Mouse (Mus musculus): Measurements from ENCODE around the gene H2-DMb2. TPM values are rescaled to one million over a fixed set of nuclear protein-coding genes. Genes with fewer than 3 reads are reported as not detected.

The H2-DMb2 gene
- polyA plus RNA-seq, 2 experiments, result 0.13 to 0.58 TPM

GRCm38 (mm10) chr17:34128944-34129791 is 13.9 kb upstream of the H2-DMb2 start:
- ATAC-seq (ENCODE audit: insufficient read depth), result no peak
- Histone ChIP-seq H3K4me3 (ENCODE audit: insufficient read depth in 1 of 2, low read depth in 2 of 2, low read length in 2 of 2) (no peak overlapping the region), H3K36me3 (replicated peaks; ENCODE audit: control insufficient read depth, insufficient read depth, low read depth) (no peaks in the 10 kb centered on the region), H3K4me2 (ENCODE audit: low read depth) (no peak overlapping the region; the same call in 1 of the 2 replicates), H3K27me3 (ENCODE audit: control insufficient read depth, insufficient read depth, low read length) (peaks cover 7% of the 10 kb centered on the region), H3K27ac (no peak overlapping the region), H3K4me1 (replicated peaks; ENCODE audit: control insufficient read depth in 2 of 2, insufficient read depth in 2 of 2, low read length in 1 of 2) (peaks cover 11 to 14% of the 10 kb centered on the region in 2 experiments), H3K9me3 (ENCODE audit: control insufficient read depth, low read length) (no peaks in the 10 kb centered on the region), H3K9ac (replicated peaks) (no peak overlapping the region)
- peak; percentile 43 for TF ChIP-seq CTCF (IDR thresholded peaks at IDR 0.05; ENCODE audit: low read depth)
- TF ChIP-seq EP300 (IDR thresholded peaks at IDR 0.05; ENCODE audit: low read depth), result no peak
- WGBS (ENCODE audit: insufficient replicate concordance), result 16% methylated on average over 18 of the region's 18 CpGs
- no peak for DNase-seq (ENCODE audit: low read depth in 3 of 3, low spot score in 3 of 3)

DNA sequence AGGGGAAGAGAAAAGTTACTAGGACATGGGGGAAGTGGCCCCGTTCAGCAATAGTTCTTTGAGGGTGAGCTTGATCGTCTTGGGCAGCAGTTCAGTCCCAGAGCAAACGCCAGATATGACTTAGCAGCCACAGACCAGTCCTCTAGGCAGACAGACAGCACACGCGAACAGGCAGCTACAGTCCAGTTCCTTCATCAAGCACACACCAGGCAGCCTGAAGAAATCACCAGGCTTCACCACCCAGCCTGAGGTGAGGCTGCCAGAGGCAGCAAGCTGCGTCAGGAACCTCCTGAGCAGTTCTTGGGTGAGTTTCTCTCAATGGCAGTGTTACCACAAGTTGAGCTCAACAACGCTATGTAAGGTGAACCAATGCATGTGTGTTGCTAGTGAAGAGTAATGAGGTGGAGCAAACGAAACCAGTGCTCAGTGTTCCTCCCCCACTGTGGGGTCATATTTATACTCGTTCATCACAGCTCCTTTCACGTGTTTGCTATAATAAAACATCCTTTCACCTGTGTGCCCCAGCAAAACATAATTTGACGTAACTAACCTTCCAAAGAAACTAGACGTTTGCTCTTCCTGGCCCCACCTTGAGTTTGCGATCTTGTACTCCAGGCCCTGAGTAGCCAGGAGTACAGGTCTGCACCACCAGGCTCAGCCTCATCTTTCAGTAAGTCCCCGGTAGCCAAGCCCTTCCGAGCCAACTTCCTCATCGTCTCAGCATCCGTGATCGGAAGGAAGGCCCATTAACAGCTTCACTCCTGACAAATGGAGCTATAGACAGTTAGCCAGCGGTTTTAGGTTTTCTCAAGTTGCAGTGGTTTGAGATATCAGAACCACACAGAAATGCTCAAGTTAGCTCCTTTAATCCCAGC is 12.8 kb upstream of the H2-DMb2 start:
- TF ChIP-seq EP300 (IDR thresholded peaks at IDR 0.05; ENCODE audit: low read depth) (no peak), CTCF (IDR thresholded peaks at IDR 0.05; ENCODE audit: low read depth) (no peak)
- ATAC-seq (ENCODE audit: insufficient read depth), result no peak
- 56% methylated on average over 19 of the region's 19 CpGs for WGBS (ENCODE audit: insufficient replicate concordance)

DNA sequence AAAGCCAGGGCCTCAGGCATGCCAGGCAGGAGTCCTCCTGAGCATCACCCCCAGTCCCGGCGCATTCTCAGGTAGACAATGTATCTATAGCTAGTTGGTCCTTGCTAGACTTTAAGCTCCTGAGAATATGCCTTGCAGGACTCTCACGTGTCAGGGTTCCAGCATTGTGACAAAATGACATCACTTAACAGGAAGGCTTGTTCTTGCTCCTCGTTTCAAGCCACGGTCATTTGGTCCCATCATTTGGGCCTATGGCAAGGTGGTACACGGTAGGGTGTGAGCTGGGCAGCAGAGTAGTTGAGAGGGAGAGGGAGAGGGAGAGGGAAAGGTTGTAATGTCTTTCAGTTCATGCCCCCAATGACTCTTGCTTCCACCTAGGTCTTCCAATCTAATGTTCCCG is 11.2 kb upstream of the H2-DMb2 start:
- Histone ChIP-seq H3K4me3 (ENCODE audit: insufficient read depth in 1 of 2, low read depth in 2 of 2, low read length in 2 of 2) (no peak overlapping the region), H3K36me3 (replicated peaks; ENCODE audit: control insufficient read depth, insufficient read depth, low read depth) (no peaks in the 10 kb centered on the region), H3K9me3 (ENCODE audit: control insufficient read depth, low read length) (no peaks in the 10 kb centered on the region), H3K4me2 (ENCODE audit: low read depth) (no peak overlapping the region), H3K9ac (replicated peaks) (no peak overlapping the region), H3K27me3 (ENCODE audit: control insufficient read depth, insufficient read depth, low read length) (peaks cover 7% of the 10 kb centered on the region), H3K4me1 (replicated peaks; ENCODE audit: control insufficient read depth in 2 of 2, insufficient read depth in 2 of 2, low read length in 1 of 2) (peaks cover 9 to 15% of the 10 kb centered on the region in 2 experiments), H3K27ac (no peak overlapping the region)
- ATAC-seq (ENCODE audit: insufficient read depth) (no peak), DNase-seq (ENCODE audit: low read depth in 3 of 3, low spot score in 3 of 3) (no peak)
- TF ChIP-seq EP300 (IDR thresholded peaks at IDR 0.05; ENCODE audit: low read depth), result no peak
- no peak for TF ChIP-seq CTCF (IDR thresholded peaks at IDR 0.05; ENCODE audit: low read depth)
- 61% methylated on average over 7 of the region's 7 CpGs for WGBS (ENCODE audit: insufficient replicate concordance)

More for the DNA sequence above, 12.8 kb upstream of the H2-DMb2 start:
- Histone ChIP-seq H3K4me1 (replicated peaks; ENCODE audit: control insufficient read depth in 2 of 2, insufficient read depth in 2 of 2, low read length in 1 of 2) (peaks cover 9 to 14% of the 10 kb centered on the region in 2 experiments), H3K9me3 (ENCODE audit: control insufficient read depth, low read length) (no peaks in the 10 kb centered on the region), H3K4me2 (ENCODE audit: low read depth) (no peak overlapping the region), H3K27me3 (ENCODE audit: control insufficient read depth, insufficient read depth, low read length) (peaks cover 7% of the 10 kb centered on the region), H3K36me3 (replicated peaks; ENCODE audit: control insufficient read depth, insufficient read depth, low read depth) (no peaks in the 10 kb centered on the region), H3K27ac (no peak overlapping the region), H3K4me3 (ENCODE audit: insufficient read depth in 1 of 2, low read depth in 2 of 2, low read length in 2 of 2) (no peak overlapping the region), H3K9ac (replicated peaks) (no peak overlapping the region)
- DNase-seq (ENCODE audit: low read depth in 3 of 3, low spot score in 3 of 3), result no peak

DNA sequence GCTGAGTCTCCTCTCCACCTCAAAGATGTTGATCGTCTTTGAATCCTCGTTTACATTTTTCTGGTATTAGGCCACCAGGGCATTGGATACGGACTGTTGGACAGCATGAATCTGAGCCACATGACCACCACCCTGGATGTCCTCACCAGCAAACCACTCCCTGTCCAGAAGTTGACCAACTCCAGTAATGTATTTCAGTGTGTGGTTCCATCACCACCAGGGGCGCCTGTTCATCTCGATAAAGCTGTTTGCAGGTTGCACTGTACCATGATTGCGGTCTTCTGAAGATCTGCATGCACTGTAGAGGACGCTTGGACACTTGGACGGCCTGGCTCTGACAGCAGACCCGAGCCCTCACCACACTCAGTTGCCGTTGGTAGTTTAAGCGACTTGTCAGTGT is 9.8 kb upstream of the H2-DMb2 start:
- ATAC-seq (ENCODE audit: insufficient read depth), result no peak
- TF ChIP-seq CTCF (IDR thresholded peaks at IDR 0.05; ENCODE audit: low read depth), result peak; percentile 58
- no peak for TF ChIP-seq EP300 (IDR thresholded peaks at IDR 0.05; ENCODE audit: low read depth)
- Histone ChIP-seq H3K27ac (no peak overlapping the region), H3K27me3 (ENCODE audit: control insufficient read depth, insufficient read depth, low read length) (peaks cover 7% of the 10 kb centered on the region), H3K4me2 (ENCODE audit: low read depth) (no peak overlapping the region), H3K9me3 (ENCODE audit: control insufficient read depth, low read length) (no peaks in the 10 kb centered on the region), H3K4me1 (replicated peaks; ENCODE audit: control insufficient read depth in 2 of 2, insufficient read depth in 2 of 2, low read length in 1 of 2) (peaks cover 0 to 7% of the 10 kb centered on the region in 2 experiments; a peak in 2 of 4 replicates), H3K4me3 (ENCODE audit: insufficient read depth in 1 of 2, low read depth in 2 of 2, low read length in 2 of 2) (no peak overlapping the region), H3K36me3 (replicated peaks; ENCODE audit: control insufficient read depth, insufficient read depth, low read depth) (no peaks in the 10 kb centered on the region), H3K9ac (replicated peaks) (no peak overlapping the region)
- no peak for DNase-seq (ENCODE audit: low read depth in 3 of 3, low spot score in 3 of 3)
- 59% methylated on average over 11 of the region's 11 CpGs for WGBS (ENCODE audit: insufficient replicate concordance)

DNA sequence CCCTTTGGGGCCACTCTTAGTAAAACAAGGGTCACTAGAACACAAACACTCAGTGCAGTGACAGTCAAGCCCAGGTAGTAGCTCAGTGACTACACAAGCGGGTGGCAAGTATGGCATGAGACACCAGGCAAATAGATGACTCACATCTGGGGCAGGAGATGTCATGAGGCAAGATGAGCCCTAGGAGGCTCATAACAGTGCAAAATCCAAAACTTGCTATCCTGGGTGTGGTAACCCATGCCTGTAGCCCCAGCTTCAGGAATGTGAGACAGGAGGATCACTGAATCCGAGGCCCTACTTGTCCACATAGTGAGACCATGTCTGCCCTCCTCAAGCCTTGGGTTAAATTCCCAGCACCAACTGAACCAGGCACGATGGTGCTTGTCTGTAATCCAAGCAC is 8.7 kb upstream of the H2-DMb2 start:
- H3K9me3 ChIP-seq (ENCODE audit: control insufficient read depth, low read length), result no peaks in the 10 kb centered on the region
- no peak overlapping the region for H3K4me2 ChIP-seq (ENCODE audit: low read depth)
- no peak for TF ChIP-seq EP300 (IDR thresholded peaks at IDR 0.05; ENCODE audit: low read depth)
- no peak for TF ChIP-seq CTCF (IDR thresholded peaks at IDR 0.05; ENCODE audit: low read depth)
- H3K36me3 ChIP-seq (replicated peaks; ENCODE audit: control insufficient read depth, insufficient read depth, low read depth), result no peaks in the 10 kb centered on the region
- no peak overlapping the region for H3K4me3 ChIP-seq (ENCODE audit: insufficient read depth in 1 of 2, low read depth in 2 of 2, low read length in 2 of 2)
- no peak for ATAC-seq (ENCODE audit: insufficient read depth)
- WGBS (ENCODE audit: insufficient replicate concordance), result 62% methylated on average over 3 of the region's 3 CpGs
- DNase-seq (ENCODE audit: low read depth in 3 of 3, low spot score in 3 of 3), result no peak
- H3K27ac ChIP-seq, result no peak overlapping the region
- peaks cover 0 to 4% of the 10 kb centered on the region in 2 experiments; a peak in 1 of 4 replicates for H3K4me1 ChIP-seq (replicated peaks; ENCODE audit: control insufficient read depth in 2 of 2, insufficient read depth in 2 of 2, low read length in 1 of 2)
- peaks cover 8% of the 10 kb centered on the region for H3K27me3 ChIP-seq (ENCODE audit: control insufficient read depth, insufficient read depth, low read length)
- no peak overlapping the region for H3K9ac ChIP-seq (replicated peaks)
